Mouse (Mus musculus) megakaryocyte, embryonic 14.5 days (primary cell): ENCODE measurements around the gene Nfam1. TPM values are rescaled to one million over a fixed set of nuclear protein-coding genes. Genes with fewer than 3 reads are reported as not detected.

Experiments used
- H3K27me3 ChIP-seq: replicated peaks from 2 replicates; pipeline ENCODE3; 2012; ENCODE audit warnings: inconsistent platforms
- H3K36me3 ChIP-seq: replicated peaks from 2 replicates; pipeline ENCODE3; 2012; ENCODE audit warnings: low read length, inconsistent platforms, mixed read lengths
- H3K4me1 ChIP-seq: 2 replicates; pipeline ENCODE4 v1.6.1; 2012; ENCODE audit warnings: inconsistent platforms
- H3K4me3 ChIP-seq: replicated peaks from 2 replicates; pipeline ENCODE3; 2012; ENCODE audit warnings: moderate library complexity, mild to moderate bottlenecking, inconsistent platforms
- H3K9me3 ChIP-seq: 2 replicates; pipeline ENCODE4 v1.6.1; 2012; ENCODE audit warnings: inconsistent platforms
- FLI1 ChIP-seq: IDR thresholded peaks from 2 replicates; pipeline ENCODE4 v1.6.1; 2012; ENCODE audit warnings: low read length, inconsistent platforms, mixed read lengths
- GATA1 ChIP-seq: IDR thresholded peaks from 3 replicates; pipeline ENCODE4 v1.6.1; 2012; ENCODE audit warnings: mixed read lengths, low read length, inconsistent platforms, borderline replicate concordance
- polyA plus RNA-seq: library from polyadenylated mRNA; stranded (reverse); fragments of >175 nt; gene quantifications from 2 replicates; pipeline ENCODE4 v1.2.3, GENCODE M21; 2012; ENCODE audit warnings: low replicate concordance; ENCODE audit not compliant: insufficient read depth

The Nfam1 gene
- polyA plus RNA-seq, 1 experiment, result 7.7 TPM

DNA sequence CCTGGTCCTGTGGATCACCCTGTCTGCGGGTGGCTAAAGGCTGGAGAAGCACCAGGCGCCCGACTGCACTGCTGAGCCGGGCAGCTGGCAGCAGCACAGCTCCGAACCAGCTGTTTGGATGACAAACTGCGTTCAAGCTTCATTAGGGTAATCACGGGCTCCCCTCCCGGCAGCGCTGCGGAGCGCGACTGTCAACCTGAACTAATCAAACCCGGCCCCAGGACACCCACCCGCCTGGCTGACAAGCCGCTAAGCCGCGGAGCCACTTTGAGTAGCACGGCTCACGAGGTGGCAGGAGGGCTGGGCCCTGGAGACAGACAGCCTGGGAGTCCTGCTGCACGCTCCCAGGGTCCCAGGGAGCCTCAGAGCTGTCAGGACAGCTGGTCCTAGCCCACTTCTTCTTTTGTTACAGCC lies 80.8 kb downstream of the Nfam1 start:
- Histone ChIP-seq H3K36me3 (no peaks in the 10 kb centered on the region), H3K4me1 (peaks cover 43% of the 10 kb centered on the region), H3K27me3 (peaks cover 100% of the 10 kb centered on the region), H3K9me3 (no peaks in the 10 kb centered on the region), H3K4me3 (no peak overlapping the region)
- no peak for TF ChIP-seq FLI1
- TF ChIP-seq GATA1, result no peak

GRCm38 (mm10) chr15:82950246-82950645 lies 82.9 kb downstream of the Nfam1 start:
- Histone ChIP-seq H3K27me3 (peaks cover 100% of the 10 kb centered on the region), H3K4me3 (no peak overlapping the region), H3K4me1 (peaks cover 23% of the 10 kb centered on the region), H3K36me3 (no peaks in the 10 kb centered on the region), H3K9me3 (no peaks in the 10 kb centered on the region)
- TF ChIP-seq FLI1 (no peak), GATA1 (no peak)

GRCm38 (mm10) chr15:82947431-82947830 lies 85.7 kb downstream of the Nfam1 start:
- no peaks in the 10 kb centered on the region for H3K9me3 ChIP-seq
- H3K4me3 ChIP-seq, result no peak overlapping the region
- H3K27me3 ChIP-seq, result peaks cover 99% of the 10 kb centered on the region
- TF ChIP-seq GATA1 (no peak), FLI1 (no peak)
- peaks cover 8% of the 10 kb centered on the region for H3K4me1 ChIP-seq
- no peaks in the 10 kb centered on the region for H3K36me3 ChIP-seq

DNA sequence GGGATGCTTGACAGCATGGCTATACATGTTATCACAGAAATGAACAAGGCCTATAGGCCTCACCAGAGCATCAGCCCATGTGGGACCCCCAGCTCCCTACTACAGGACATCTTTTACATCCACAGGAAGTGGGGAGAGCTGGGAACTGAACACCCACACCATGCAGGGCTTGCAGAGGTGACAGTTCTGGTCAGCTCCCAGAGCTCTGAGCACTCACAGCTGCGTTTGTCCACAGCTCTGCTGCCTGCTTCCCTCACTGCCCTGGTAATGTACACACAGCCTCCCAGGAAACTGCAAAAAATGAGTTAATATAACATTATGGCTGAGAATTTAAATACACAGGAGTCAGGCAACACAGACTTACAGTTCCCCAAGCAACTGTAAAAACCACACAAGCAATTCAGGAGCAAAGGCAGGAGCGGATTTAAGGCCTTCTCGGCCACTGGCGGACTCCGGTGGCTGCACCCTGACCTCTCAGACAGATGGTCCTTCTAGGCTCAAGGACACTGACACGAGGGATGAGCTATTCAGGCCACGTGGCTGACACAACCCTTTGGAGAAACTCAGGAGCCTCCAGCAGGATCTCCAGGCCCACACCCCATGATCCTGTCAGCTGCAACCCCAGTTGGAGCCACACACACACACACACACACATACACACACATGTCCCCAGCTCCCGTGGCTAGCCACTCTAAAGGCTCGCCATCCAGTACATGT lies 88.5 kb downstream of the Nfam1 start:
- TF ChIP-seq GATA1 (no peak), FLI1 (no peak)
- H3K36me3 ChIP-seq, result no peaks in the 10 kb centered on the region
- no peak overlapping the region for H3K4me3 ChIP-seq
- H3K9me3 ChIP-seq, result no peaks in the 10 kb centered on the region
- peaks cover 99% of the 10 kb centered on the region for H3K27me3 ChIP-seq
- H3K4me1 ChIP-seq, result peaks cover 4% of the 10 kb centered on the region; the same call in 1 of the 2 replicates

Other genes with a start within 250 kb of the Nfam1 start
- gene Cyp2d26, start 239.0 kb downstream of the Nfam1 start, polyA plus RNA-seq, result 0.07 TPM in 1 of 2 replicates, not detected in the other
- 4.5 and 7.5 TPM in 2 replicates for gene Tcf20, start 45.4 kb downstream of the Nfam1 start, polyA plus RNA-seq
- 4.7 and 8.1 TPM in 2 replicates for gene Serhl, start 56.2 kb upstream of the Nfam1 start, polyA plus RNA-seq
- gene Rrp7a, start 89.5 kb upstream of the Nfam1 start, polyA plus RNA-seq, result 23.5 and 59.4 TPM in 2 replicates
- gene Poldip3, start 116.1 kb upstream of the Nfam1 start, polyA plus RNA-seq, result 69.1 and 81.7 TPM in 2 replicates
- 127 and 215 TPM in 2 replicates for gene Cyb5r3, start 139.3 kb upstream of the Nfam1 start, polyA plus RNA-seq
- not detected in 2 replicates for gene A4galt, start 218.5 kb upstream of the Nfam1 start, polyA plus RNA-seq